Mouse (Mus musculus) kidney, postnatal 4 days (tissue): ENCODE results near the gene Ap4s1.
A peak's percentile ranks its signal among the peaks of the same experiment; 100 is the strongest.
"Not testable (repeated sequence)": the region's sequence is repeated elsewhere in the genome, so short reads cannot be mapped to it uniquely, and the experiment has no call there.

Experiments
- DNase-seq, 2 experiments: peaks; one replicate each; pipeline ENCODE4 v3.0.0; 2021; ENCODE audit warnings: mixed read lengths in 2 of 2

The Ap4s1 gene

GRCm38 (mm10) chr12:51690893-51691844, at the start of gene Ap4s1:
TSS of gene Ap4s1 (plus strand) at chr12:51691033.
- peak; percentile 73 to 84 for DNase-seq

GRCm38 (mm10) chr12:51641871-51642270, 49.0 kb upstream of the Ap4s1 start:
- no peak for DNase-seq

GRCm38 (mm10) chr12:51649401-51649800, 41.4 kb upstream of the Ap4s1 start:
- DNase-seq, result not testable (repeated sequence)

GRCm38 (mm10) chr12:51655944-51656465, 34.8 kb upstream of the Ap4s1 start:
- no peak for DNase-seq

GRCm38 (mm10) chr12:51663011-51663410, 27.8 kb upstream of the Ap4s1 start:
- no peak for DNase-seq

GRCm38 (mm10) chr12:51663908-51664307, 26.9 kb upstream of the Ap4s1 start:
- no peak for DNase-seq

GRCm38 (mm10) chr12:51666708-51667430, 24.0 kb upstream of the Ap4s1 start:
- DNase-seq, result no peak

GRCm38 (mm10) chr12:51671231-51671891, 19.5 kb upstream of the Ap4s1 start:
- no peak for DNase-seq

- no peak for DNase-seq
Measured at GRCm38 (mm10) chr12:51673270-51673669, 17.6 kb upstream of the Ap4s1 start.

- no peak for DNase-seq
Measured at GRCm38 (mm10) chr12:51676442-51676841, 14.4 kb upstream of the Ap4s1 start.

- DNase-seq, result peak in 1 of 2 experiments; percentile 35
Measured at GRCm38 (mm10) chr12:51678844-51679243, 12.0 kb upstream of the Ap4s1 start.

- no peak for DNase-seq
Measured at GRCm38 (mm10) chr12:51688546-51688945, 2.3 kb upstream of the Ap4s1 start.

- DNase-seq, result peak; percentile 95 to 98
Measured at GRCm38 (mm10) chr12:51691845-51692632, 1.2 kb downstream of the Ap4s1 start, which contains the start of gene Strn3. TSS of gene Strn3 (minus strand) at chr12:51691897.

GRCm38 (mm10) chr12:51692870-51693269, 2.0 kb downstream of the Ap4s1 start:
- peak in 1 of 2 experiments; percentile 16 for DNase-seq

GRCm38 (mm10) chr12:51693419-51693818, 2.6 kb downstream of the Ap4s1 start:
- no peak for DNase-seq

GRCm38 (mm10) chr12:51694096-51694495, 3.3 kb downstream of the Ap4s1 start:
- no peak for DNase-seq

GRCm38 (mm10) chr12:51694966-51695365, 4.1 kb downstream of the Ap4s1 start:
- no peak for DNase-seq

- DNase-seq, result no peak
Measured at GRCm38 (mm10) chr12:51696157-51696556, 5.3 kb downstream of the Ap4s1 start.

GRCm38 (mm10) chr12:51699623-51700393, 9.0 kb downstream of the Ap4s1 start:
- DNase-seq, result no peak

GRCm38 (mm10) chr12:51701723-51702122, 10.9 kb downstream of the Ap4s1 start:
- no peak for DNase-seq

- DNase-seq, result no peak
Measured at GRCm38 (mm10) chr12:51703859-51704258, 13.0 kb downstream of the Ap4s1 start.
